Mouse (Mus musculus) large intestine, adult 2 months (tissue): Measurements from ENCODE around the gene Mtss1l. TPM values are rescaled to one million over a fixed set of nuclear protein-coding genes. Genes with fewer than 3 reads are reported as not detected.

Source experiments
- DNase-seq: peaks from one replicate; pipeline ENCODE4 v3.0.0-alpha.2; 2012; ENCODE audit warnings: low read depth, low spot score
- WGBS: fragments of 180-500 bp; shearing (Covaris S2); methylation state at CpG from one replicate; pipeline ENCODE4 v1.1.7; 2018; 5-methylcytosine and 5-hydroxymethylcytosine counted together
- polyA plus RNA-seq: library from polyadenylated mRNA; depleted of rRNA; stranded (reverse); fragments of >200 nt; gene quantifications from 2 replicates; pipeline ENCODE4 v1.2.3, GENCODE M21; 2012

Mtss1l gene
- polyA plus RNA-seq, 1 experiment: 9.9 TPM

- no peak for DNase-seq
- WGBS: 82% methylated on average over 14 of the region's 14 CpGs
These were observed 15.6 kb upstream of the Mtss1l start for GRCm38 (mm10) chr8:110705391-110706287.

DNA sequence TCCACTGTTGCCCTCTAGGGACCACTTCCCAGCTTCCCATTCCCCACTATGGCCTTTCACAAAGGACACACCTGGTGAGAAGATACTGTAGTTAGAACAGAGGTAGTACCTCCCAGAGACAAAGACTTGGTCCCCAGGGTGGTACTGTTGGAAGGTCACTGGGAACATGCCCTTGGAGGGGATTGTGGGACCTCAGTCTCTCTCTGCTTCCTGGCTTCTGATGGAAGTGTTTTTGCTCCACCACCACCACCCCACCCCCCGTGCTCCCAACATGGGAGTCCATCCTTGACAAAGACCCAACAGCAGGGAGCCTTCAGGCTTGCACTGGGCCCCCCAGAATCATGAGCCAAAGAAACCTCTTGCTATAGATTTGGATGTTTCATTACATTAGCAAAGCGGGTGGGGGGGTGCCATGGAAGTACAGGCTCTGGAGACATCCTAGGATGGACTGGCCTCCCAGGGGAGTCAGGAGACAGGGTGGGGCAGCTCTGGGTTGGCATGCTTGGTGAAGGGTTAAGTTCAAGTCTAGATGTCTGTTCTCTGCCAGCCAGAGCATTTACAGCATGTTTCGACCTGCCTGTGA, 14.9 kb upstream of the Mtss1l start:
- no peak for DNase-seq
- WGBS: 90% methylated on average over 3 of the region's 3 CpGs

GRCm38 (mm10) chr8:110708429-110708828, 12.8 kb upstream of the Mtss1l start:
- no peak for DNase-seq
- 91% methylated on average over 11 of the region's 11 CpGs for WGBS

DNA sequence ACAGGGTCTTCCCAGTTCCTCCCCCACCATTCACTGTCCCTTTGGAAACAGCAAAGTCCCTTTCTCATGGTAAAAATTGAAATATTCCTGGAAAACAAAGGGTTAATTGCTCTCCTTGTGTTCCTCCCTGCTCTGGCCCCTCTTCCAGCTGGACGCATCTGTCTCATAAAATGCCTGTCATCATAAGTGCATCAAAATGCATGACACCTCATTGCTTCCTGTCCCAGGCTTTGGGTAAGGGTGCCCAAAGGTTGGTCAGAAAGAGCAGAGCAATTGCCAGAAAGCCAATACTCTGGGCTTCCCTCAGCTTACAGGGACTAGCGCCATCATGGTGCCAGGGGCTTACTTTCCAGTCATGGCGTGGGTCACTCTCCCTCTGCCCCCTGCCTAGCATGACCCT, 10.7 kb upstream of the Mtss1l start:
- 81% methylated on average over 3 of the region's 3 CpGs for WGBS
- no peak for DNase-seq

- 76% methylated on average over 13 of the region's 13 CpGs for WGBS
- no peak for DNase-seq
These were observed 9.9 kb upstream of the Mtss1l start for GRCm38 (mm10) chr8:110711271-110711934.

DNA sequence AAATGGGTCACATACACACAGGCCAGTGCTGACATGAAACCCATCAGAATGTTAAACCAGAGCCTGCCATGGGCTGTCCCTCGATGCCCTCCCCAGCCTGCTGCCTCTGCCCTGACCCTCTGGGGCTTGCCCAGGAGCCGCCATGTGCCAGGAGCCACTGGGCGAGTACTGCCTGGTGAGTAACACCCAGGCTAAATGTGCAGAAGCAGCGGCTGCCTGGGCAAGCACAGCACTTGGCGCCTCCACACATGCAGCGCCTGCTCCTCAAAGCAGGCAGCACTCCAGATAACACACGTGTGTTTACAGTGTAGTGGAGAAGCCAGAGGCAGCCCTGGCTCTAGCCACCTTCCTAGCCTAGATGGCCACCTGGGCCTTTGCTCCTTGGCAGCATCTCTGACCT, 8.2 kb upstream of the Mtss1l start:
- WGBS: 83% methylated on average over 7 of the region's 7 CpGs

GRCm38 (mm10) chr8:110714827-110715519, 6.3 kb upstream of the Mtss1l start:
- WGBS: 84% methylated on average over 15 of the region's 15 CpGs
- no peak for DNase-seq

More for the DNA sequence above, 8.2 kb upstream of the Mtss1l start:
- no peak for DNase-seq

DNA sequence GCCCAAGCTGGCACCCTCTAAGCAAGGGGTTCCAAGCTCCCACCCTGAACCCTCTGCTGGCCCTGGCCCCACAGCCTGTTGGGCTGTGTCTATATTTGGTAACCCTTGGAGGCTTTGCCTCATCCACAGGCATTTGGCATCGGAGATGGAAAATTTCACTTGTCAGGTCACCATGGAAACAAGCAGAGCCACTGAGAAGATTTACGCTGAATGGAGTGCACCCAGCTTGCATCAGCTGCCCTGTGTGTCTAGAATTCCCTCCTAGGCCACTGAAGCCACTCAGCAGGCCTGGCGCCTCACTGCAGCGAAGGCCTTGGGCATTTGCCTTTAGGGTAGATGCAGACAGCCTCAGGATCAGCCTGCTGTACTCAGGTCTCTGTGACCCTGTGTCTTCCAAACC, 5.2 kb upstream of the Mtss1l start:
- WGBS: 85% methylated on average over 4 of the region's 4 CpGs
- DNase-seq: no peak

GRCm38 (mm10) chr8:110717131-110717530, 4.1 kb upstream of the Mtss1l start:
- no peak for DNase-seq
- 56% methylated on average over 7 of the region's 7 CpGs for WGBS

DNA sequence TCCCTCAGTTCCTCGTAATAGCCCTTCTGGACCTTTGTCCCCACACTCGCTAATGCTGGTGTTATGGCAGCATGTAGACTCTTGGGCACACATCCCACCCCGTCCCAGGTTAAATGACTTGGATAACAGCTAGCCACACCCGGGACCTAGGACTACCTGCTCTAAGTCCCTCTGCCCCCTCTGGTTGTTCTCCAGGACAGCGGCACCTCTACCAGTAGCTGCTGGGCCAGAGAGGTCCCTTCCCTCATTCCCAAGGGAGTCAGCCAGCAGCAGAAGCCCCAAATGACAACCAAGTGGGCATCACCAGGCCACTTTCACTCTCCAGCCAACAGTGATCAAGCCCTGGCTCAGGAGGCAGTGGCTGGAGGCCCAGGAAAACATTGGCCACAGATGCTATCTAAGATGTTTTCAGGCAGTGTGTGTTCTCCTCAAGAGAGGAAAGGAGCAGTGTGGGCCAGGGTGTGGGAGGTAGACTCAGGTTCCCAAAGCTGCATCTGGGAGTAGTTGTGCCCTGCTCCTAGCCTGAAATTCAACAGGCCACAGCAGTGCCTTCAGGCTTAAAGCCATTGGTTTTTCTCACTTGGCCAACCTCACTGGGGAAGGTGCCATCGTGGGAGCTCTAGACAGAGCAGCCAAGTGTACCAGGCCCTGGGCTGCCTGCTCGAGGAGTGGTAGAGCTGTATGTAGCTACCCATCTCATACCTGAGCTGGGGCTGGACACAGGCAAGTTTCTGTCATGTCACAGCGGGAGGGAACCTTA, 2.9 kb upstream of the Mtss1l start:
- 50% methylated on average over 8 of the region's 8 CpGs for WGBS
- DNase-seq: no peak

- no peak for DNase-seq
- WGBS: 64% methylated on average over 12 of the region's 12 CpGs
These were observed 2.2 kb upstream of the Mtss1l start for GRCm38 (mm10) chr8:110718969-110719670.

DNA sequence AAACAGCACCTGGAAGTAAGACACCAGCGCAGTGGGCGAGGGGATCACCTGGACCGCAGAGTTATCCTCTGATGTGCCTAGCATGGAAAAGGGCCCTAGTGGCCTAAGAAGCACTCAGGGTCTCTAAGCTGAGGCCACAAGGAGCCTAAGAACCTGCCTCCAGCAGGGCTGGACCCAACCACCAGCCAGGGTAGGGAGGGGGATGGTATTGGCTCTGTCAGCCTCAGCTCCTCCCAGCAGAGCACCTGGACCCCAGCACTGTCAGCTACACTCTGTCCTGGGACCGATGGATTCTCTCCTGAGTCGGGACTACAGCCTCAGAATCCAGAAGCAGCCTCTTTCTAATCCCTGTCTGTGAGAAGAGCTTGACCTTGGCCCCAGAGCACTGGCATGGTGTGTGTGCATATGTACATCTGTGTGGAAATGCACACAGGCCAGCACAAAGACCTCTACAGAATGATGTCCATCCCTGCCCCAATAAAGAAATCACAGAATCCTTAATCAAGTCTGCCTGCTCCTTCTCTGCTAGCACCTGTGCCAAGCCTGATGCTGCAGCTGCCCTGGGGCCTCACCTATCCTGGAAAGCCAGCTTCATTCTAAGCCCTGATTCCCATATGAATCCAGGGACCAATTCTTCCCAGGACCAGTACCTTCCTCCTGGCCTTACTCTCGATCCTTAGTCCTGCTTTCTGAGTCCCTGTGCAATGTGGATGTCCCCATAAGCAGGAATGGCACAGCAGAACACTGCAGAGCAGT, 1.2 kb upstream of the Mtss1l start:
- DNase-seq: no peak
- WGBS: 74% methylated on average over 6 of the region's 6 CpGs

DNA sequence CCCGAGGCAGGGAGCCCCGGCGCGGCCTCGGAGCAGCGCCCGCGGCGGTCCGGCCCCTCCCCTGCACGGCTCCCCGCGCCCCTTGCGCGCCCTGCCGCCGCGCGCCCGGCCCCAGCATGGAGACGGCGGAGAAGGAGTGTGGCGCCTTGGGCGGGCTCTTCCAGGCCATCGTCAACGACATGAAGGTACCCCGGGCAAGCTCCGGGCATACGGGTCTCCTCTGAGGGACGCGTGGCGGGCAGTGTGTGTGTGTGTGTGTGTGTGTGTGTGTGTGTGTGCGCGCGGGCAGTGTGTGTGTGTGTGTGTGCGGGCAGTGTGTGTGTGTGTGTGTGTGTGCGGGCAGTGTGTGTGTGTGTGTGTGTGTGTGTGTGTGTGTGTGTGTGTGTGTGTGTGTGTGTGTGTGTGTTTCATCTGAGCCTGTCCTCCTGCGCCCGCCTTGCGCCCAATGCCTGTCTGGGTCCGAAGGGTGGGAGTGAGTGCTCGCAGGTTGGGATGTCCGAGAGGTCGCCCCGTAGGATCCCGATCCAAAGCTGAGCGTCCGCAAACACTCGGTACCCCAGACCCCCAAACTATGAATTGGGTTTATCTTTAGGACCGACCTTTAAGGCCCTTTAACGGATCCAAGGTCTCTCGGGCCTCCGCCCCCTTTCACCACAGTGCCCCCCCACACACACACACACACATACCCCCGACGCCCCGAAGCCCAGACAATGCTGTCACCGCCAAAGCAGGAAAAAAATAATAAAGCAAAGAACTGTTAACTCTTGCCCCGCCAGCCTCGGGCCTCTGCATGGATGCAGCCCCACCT, 534 bp downstream of the Mtss1l start:
- WGBS: 2% methylated on average over 55 of the region's 59 CpGs
- no peak for DNase-seq

DNA sequence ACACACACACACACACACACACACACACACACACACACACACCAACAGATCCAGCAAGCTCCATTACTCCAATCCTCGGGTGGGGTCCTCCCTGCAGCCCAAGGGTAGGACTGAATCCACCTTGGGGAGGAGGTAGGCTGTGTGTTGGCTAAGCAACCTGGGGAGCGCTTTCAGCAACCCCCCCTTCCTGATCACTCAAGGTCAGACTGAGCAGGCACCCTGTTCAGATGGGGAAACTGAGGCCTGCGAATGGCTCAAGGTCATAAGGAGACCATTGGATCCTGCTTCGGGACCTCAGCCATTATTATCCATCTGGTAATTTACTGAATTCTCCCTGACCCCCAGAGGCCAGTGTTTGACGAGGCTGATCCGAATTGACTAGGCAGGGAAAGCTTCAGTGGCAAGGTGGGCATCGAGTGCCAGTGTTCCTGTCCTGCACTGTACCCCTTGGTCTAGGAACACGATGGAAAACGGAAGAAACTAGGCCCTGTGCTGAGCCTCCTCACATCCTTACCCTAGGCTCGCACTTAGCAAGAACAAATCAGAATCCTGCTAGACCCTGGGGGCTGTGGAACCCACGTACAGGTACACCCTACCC, 1.2 kb downstream of the Mtss1l start:
- DNase-seq: no peak
- whole genome bisulfite sequencing: 59% methylated on average over 11 of the region's 11 CpGs

GRCm38 (mm10) chr8:110724493-110724892, 3.2 kb downstream of the Mtss1l start:
- no peak for DNase-seq
- WGBS: 64% methylated on average over 3 of the region's 3 CpGs

DNA sequence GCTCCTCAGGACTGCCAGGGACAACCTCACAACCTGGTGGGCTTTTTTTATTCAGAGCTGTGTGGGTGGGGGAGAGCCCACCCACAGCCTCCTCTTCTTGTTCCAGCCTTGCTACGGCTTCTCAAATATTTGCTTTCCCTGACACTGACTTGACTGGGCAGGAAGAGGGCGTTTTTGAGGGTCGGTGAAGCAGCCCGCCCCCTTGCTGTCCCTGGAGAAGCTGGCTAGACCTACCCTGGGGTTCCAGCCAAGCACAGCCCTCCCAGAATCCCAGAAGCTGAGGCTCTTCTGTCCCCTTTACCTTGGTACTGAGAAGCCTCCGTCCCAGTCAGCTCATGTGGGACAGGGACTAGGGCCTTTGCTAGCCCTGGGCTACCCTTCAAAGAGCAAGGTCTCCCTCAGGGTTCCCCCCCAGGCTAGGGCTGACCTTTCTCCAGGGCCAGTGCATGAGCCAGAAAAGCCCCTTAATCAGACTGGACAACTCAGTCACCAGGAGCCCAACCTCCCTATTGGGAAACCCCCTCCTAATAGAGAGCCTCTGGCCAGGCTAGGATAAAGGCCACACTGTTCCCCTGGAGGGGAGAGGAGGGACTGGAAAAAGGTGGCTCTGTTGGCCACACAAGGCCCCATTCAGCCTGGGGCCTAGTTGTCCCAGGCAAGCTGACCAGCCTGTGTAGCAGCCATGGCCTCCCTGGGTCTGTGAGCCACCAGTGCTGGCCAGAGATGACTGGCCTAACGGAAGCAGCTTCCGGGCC, 4.0 kb downstream of the Mtss1l start:
- no peak for DNase-seq
- WGBS: 59% methylated on average over 7 of the region's 7 CpGs
